Mouse (Mus musculus) cortical plate, adult 2 months (tissue): ENCODE measurements around the gene Il10.

Source experiments
- CTCF ChIP-seq: fragments of 200-500 bp; IDR thresholded peaks from 2 replicates; pipeline ENCODE4 v1.5.1; 2011; ENCODE audit warnings: mild to moderate bottlenecking, control low read depth, low read length; ENCODE audit not compliant: insufficient read depth; ENCODE audit errors: extremely low read depth
- POLR2A ChIP-seq: fragments of 200-500 bp; IDR thresholded peaks from 2 replicates; pipeline ENCODE4 v1.6.1; 2011; ENCODE audit warnings: mild to moderate bottlenecking, low read length, control low read depth; ENCODE audit not compliant: insufficient read depth; ENCODE audit errors: extremely low read depth

GRCm38 (mm10) chr1:131042721-131043120 is 23.1 kb downstream of the Il10 start:
- TF ChIP-seq CTCF (no peak), POLR2A (no peak)
